In the genomic region with DNA sequence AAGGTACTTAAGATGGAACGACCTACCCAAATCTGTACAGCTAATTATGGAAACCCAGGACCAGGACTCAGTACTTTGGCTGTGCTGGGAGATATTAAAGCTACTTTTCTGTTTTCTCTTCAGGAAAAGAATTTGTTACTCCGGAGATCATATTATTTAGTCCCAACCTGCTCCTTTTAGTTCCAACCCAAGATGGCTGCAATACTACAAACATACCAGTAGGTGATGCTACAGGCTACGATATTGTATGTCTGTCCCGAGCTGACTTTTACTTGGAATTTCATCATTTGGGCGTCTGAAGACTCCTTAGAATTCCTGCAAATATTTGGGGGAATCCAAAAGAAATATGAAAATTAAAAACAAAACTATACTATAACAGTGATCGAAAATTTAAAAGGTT, we compare ENCODE assay signal across 9 mouse cellular contexts. TPM values are rescaled to one million over a fixed set of nuclear protein-coding genes. Genes with fewer than 3 reads are reported as not detected.
A peak's percentile ranks its signal among the peaks of the same experiment; 100 is the strongest.
DNase-seq lines count a peak whose midpoint lies in the region; ATAC-seq and TF ChIP-seq lines count a peak whose summit lies in the region.
"Had no signal": no experiment of that assay in that cellular context is flagged by ENCODE, and none has a peak within 500 bp of the region (broad histone marks: within the 10 kb centered on the region; RNA-seq: fewer than 3 reads in every experiment).

No protein-coding gene starts in this region.

- no peaks in the 10 kb centered on the region for H3K4me1 ChIP-seq in forebrain, embryonic 14.5 days (ENCODE audit: control insufficient read depth, insufficient read depth, low read length)
- H3K4me1 ChIP-seq in forebrain, embryonic 10.5 days, result peaks cover 14% of the 10 kb centered on the region
- H3K4me1 ChIP-seq in liver, embryonic 14.5 days (replicated peaks; ENCODE audit: control insufficient read depth in 2 of 2, insufficient read depth in 2 of 2, low read length in 1 of 2), result no peaks in the 10 kb centered on the region
- no peaks in the 10 kb centered on the region for H3K4me1 ChIP-seq in liver, embryonic 12.5 days
- H3K4me1 ChIP-seq in lung, embryonic 16.5 days (replicated peaks; ENCODE audit: control insufficient read depth, insufficient read depth, low read length), result no peaks in the 10 kb centered on the region

- no peaks in the 10 kb centered on the region for H3K36me3 ChIP-seq in forebrain, embryonic 14.5 days (ENCODE audit: control insufficient read depth, insufficient read depth, low read length)
- H3K36me3 ChIP-seq in forebrain, embryonic 10.5 days (replicated peaks), result no peaks in the 10 kb centered on the region
- no peaks in the 10 kb centered on the region for H3K36me3 ChIP-seq in liver, embryonic 14.5 days (replicated peaks; ENCODE audit: control insufficient read depth, insufficient read depth, low read depth)
- H3K36me3 ChIP-seq in liver, embryonic 12.5 days, result no peaks in the 10 kb centered on the region
- H3K36me3 ChIP-seq in lung, embryonic 16.5 days (ENCODE audit: control insufficient read depth, insufficient read depth, low read length), result no peaks in the 10 kb centered on the region
- H3K36me3 ChIP-seq: stomach, embryonic 15.5 days had no signal

- H3K9me3 ChIP-seq in forebrain, embryonic 14.5 days (replicated peaks; ENCODE audit: control insufficient read depth, low read length), result no peaks in the 10 kb centered on the region
- no peaks in the 10 kb centered on the region for H3K9me3 ChIP-seq in forebrain, embryonic 10.5 days
- H3K9me3 ChIP-seq in liver, embryonic 14.5 days (ENCODE audit: control insufficient read depth, low read length), result no peaks in the 10 kb centered on the region
- no peaks in the 10 kb centered on the region for H3K9me3 ChIP-seq in liver, embryonic 12.5 days (replicated peaks)
- H3K9me3 ChIP-seq in lung, embryonic 16.5 days (ENCODE audit: control insufficient read depth, low read length), result no peaks in the 10 kb centered on the region
- H3K9me3 ChIP-seq: stomach, embryonic 15.5 days had no signal

- ATAC-seq in forebrain, embryonic 14.5 days, result peak; percentile 56; the same call in 1 of the 2 replicates
- no peak for ATAC-seq in liver, embryonic 14.5 days (ENCODE audit: insufficient read depth)
- no peak for ATAC-seq in liver, embryonic 12.5 days
- ATAC-seq in lung, embryonic 16.5 days (ENCODE audit: low read depth), result peak; percentile 45; the same call in 1 of the 2 replicates

- H3K27ac ChIP-seq in forebrain, embryonic 14.5 days (ENCODE audit: low read depth, low read length), result no peak overlapping the region
- H3K27ac ChIP-seq in forebrain, embryonic 10.5 days, result no peak overlapping the region
- H3K27ac ChIP-seq in liver, embryonic 14.5 days, result no peak overlapping the region
- H3K27ac ChIP-seq in liver, embryonic 12.5 days, result no peak overlapping the region
- no peak overlapping the region for H3K27ac ChIP-seq in lung, embryonic 16.5 days (ENCODE audit: low read length)
- H3K27ac ChIP-seq: stomach, embryonic 15.5 days had no signal

- WGBS in forebrain, embryonic 14.5 days, result 6% methylated on average over 6 of the region's 6 CpGs
- 10% methylated on average over 6 of the region's 6 CpGs for WGBS in forebrain, embryonic 10.5 days
- 6% methylated on average over 6 of the region's 6 CpGs for WGBS in liver, embryonic 14.5 days (ENCODE audit: insufficient replicate concordance)
- WGBS in liver, embryonic 12.5 days (ENCODE audit: insufficient replicate concordance), result 8% methylated on average over 6 of the region's 6 CpGs
- 9% methylated on average over 6 of the region's 6 CpGs for WGBS in lung, embryonic 16.5 days

- H3K27me3 ChIP-seq in forebrain, embryonic 14.5 days (replicated peaks; ENCODE audit: control insufficient read depth, insufficient read depth, low read length), result no peaks in the 10 kb centered on the region
- H3K27me3 ChIP-seq in forebrain, embryonic 10.5 days (ENCODE audit: poor library complexity, severe bottlenecking), result peaks cover 22% of the 10 kb centered on the region; the same call in 1 of the 2 replicates
- no peaks in the 10 kb centered on the region for H3K27me3 ChIP-seq in liver, embryonic 14.5 days (ENCODE audit: control insufficient read depth, insufficient read depth, low read length)
- H3K27me3 ChIP-seq in liver, embryonic 12.5 days (replicated peaks), result no peaks in the 10 kb centered on the region; the same call in 1 of the 2 replicates
- no peaks in the 10 kb centered on the region for H3K27me3 ChIP-seq in lung, embryonic 16.5 days (ENCODE audit: control insufficient read depth, insufficient read depth, low read depth, low read length)
- H3K27me3 ChIP-seq: stomach, embryonic 15.5 days had no signal

- DNase-seq in forebrain, embryonic 14.5 days (ENCODE audit: low spot score), result peak; percentile 84
- DNase-seq in forebrain, embryonic 10.5 days (ENCODE audit: extremely low spot score, low spot score), result no peak
- DNase-seq in liver, embryonic 14.5 days (ENCODE audit: low read depth in 3 of 3, low spot score in 3 of 3), result peak in 1 of 3 experiments; percentile 6
- peak; percentile 78 for DNase-seq in adipocyte (ENCODE audit: low spot score)
- DNase-seq in thymus, postnatal 4 days, result no peak
- no peak for DNase-seq in right cerebral cortex, postnatal 10 days (ENCODE audit: low spot score in 2 of 2)

- H3K4me2 ChIP-seq in forebrain, embryonic 14.5 days (ENCODE audit: low read length), result no peak overlapping the region
- H3K4me2 ChIP-seq in liver, embryonic 14.5 days (ENCODE audit: low read depth), result no peak overlapping the region
- no peak overlapping the region for H3K4me2 ChIP-seq in liver, embryonic 12.5 days
- H3K4me2 ChIP-seq in lung, embryonic 16.5 days (ENCODE audit: low read depth, low read length), result no peak overlapping the region
- H3K4me2 ChIP-seq: stomach, embryonic 15.5 days had no signal

- H3K9ac ChIP-seq in forebrain, embryonic 14.5 days (ENCODE audit: low read length), result no peak overlapping the region
- H3K9ac ChIP-seq in liver, embryonic 14.5 days (replicated peaks), result no peak overlapping the region
- no peak overlapping the region for H3K9ac ChIP-seq in liver, embryonic 12.5 days
- no peak overlapping the region for H3K9ac ChIP-seq in lung, embryonic 16.5 days (ENCODE audit: low read length)
- H3K9ac ChIP-seq: stomach, embryonic 15.5 days had no signal

- no peak overlapping the region for H3K4me3 ChIP-seq in forebrain, embryonic 14.5 days (ENCODE audit: low read depth, low read length)
- H3K4me3 ChIP-seq in forebrain, embryonic 10.5 days, result no peak overlapping the region
- H3K4me3 ChIP-seq in liver, embryonic 14.5 days (ENCODE audit: insufficient read depth in 1 of 2, low read depth in 2 of 2, low read length in 2 of 2), result no peak overlapping the region
- H3K4me3 ChIP-seq in liver, embryonic 12.5 days, result no peak overlapping the region
- H3K4me3 ChIP-seq in lung, embryonic 16.5 days (ENCODE audit: low read length), result no peak overlapping the region
- H3K4me3 ChIP-seq: stomach, embryonic 15.5 days had no signal

- no peak for TF ChIP-seq EP300 in liver, embryonic 14.5 days (IDR thresholded peaks at IDR 0.05; ENCODE audit: low read depth)

- peak; percentile 67 for TF ChIP-seq CTCF in liver, embryonic 14.5 days (IDR thresholded peaks at IDR 0.05; ENCODE audit: low read depth)

RNA-seq across cellular contexts. Expression of gene Pigm, which starts 32.6 kb away (rescaled TPM):
- 4.8 and 5.1 TPM in 2 replicates for polyA plus RNA-seq in forebrain, embryonic 14.5 days (2014; fragmentation: Nextera tagmentation; extraction: Ambion mirVana)
- polyA plus RNA-seq in forebrain, embryonic 10.5 days (2016; fragmentation: Nextera tagmentation; extraction: Ambion mirVana), result 10.6 and 10.8 TPM in 2 replicates
- polyA plus RNA-seq in liver, embryonic 14.5 days (2012; rRNA removed), result 3.8 and 4.1 TPM in 2 replicates
- polyA plus RNA-seq in liver, embryonic 14.5 days (2014; fragmentation: Nextera tagmentation; extraction: Ambion mirVana), result 2.3 and 2.6 TPM in 2 replicates
- 4.3 TPM in 2 replicates for polyA plus RNA-seq in liver, embryonic 12.5 days (2016; fragmentation: Nextera tagmentation; extraction: Ambion mirVana)
- polyA plus RNA-seq in lung, embryonic 16.5 days (2015; fragmentation: Nextera tagmentation; extraction: Ambion mirVana), result 5.0 and 6.2 TPM in 2 replicates

Comparison
In these comparisons a context has a peak if more than half of its experiments do, and no peak if none do; other contexts are left out.
1. DNase-seq: peak in forebrain, embryonic 14.5 days (single experiment) and adipocyte (single experiment); none in forebrain, embryonic 10.5 days (single experiment), thymus, postnatal 4 days (single experiment) and right cerebral cortex, postnatal 10 days (0 of 2).
2. ATAC-seq: peak in forebrain, embryonic 14.5 days (single experiment) and lung, embryonic 16.5 days (single experiment); none in liver, embryonic 14.5 days (single experiment) and liver, embryonic 12.5 days (single experiment).